Mouse (Mus musculus): ENCODE results near the gene Nipa1.

DNA sequence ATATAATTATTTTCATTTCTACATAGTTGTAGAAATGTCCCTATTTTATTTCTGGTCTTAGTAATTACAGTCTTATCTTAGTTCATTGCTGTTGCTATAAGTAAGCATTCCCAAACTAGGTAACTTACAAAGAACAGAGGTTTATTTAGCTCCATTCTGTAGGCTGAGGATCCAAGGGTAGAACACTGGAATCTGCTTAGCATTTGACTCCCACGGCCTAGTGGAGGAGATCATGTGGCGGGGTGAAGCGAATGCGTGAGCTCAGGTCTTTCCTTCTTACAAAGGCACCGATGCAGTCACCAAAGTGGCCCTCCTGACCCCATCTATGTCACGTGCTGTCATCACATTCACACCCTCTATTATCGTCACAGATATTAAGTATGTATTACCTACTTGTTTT is 27.9 kb downstream of the Nipa1 start:
- TF ChIP-seq CTCF (IDR thresholded peaks at IDR 0.05; ENCODE audit: low read depth, low read length) (no peak), EP300 (IDR thresholded peaks at IDR 0.05; ENCODE audit: insufficient read depth, low read depth, low read length) (no peak), POLR2A (IDR thresholded peaks at IDR 0.05; ENCODE audit: insufficient read depth, low read length) (no peak)

All from ES-Bruce4 (cell line).